Mouse (Mus musculus) olfactory bulb, adult 2 months (tissue): Measurements from ENCODE around the gene Mttp.

Experiments
- CTCF ChIP-seq: fragments of 200-500 bp; IDR thresholded peaks from 2 replicates; pipeline ENCODE4 v1.5.1; 2012; ENCODE audit warnings: low read depth, mild to moderate bottlenecking, low read length, moderate library complexity; ENCODE audit not compliant: insufficient read depth
- POLR2A ChIP-seq: fragments of 200-500 bp; IDR thresholded peaks from 2 replicates; pipeline ENCODE4 v1.6.1; 2012; ENCODE audit warnings: mild to moderate bottlenecking, low read depth, low read length, moderate library complexity; ENCODE audit not compliant: insufficient read depth

DNA sequence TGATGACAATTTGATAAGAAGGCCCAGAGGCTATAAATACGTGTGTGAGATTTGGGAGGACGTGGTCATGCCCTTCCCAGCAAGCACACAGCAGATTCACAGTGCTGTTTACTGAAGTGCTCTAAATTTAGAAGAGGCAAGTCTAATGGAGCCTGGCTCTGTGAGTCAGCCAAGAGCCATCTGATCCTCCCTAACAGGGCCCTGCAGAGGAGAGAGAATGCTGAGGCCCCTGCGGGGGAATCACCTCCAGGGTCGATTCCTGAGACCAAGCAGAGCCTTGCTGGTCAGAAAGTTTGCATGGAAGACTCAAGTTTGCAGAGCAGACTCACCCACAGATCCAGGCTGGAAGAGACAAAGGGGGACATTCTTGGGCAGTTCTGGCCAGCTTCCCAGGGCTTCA lies 90.8 kb downstream of the Mttp start:
- no peak for TF ChIP-seq CTCF
- TF ChIP-seq POLR2A, result no peak
